Mouse (Mus musculus) forebrain, embryonic 11.5 days (tissue): ENCODE results near the gene Atp2a2. TPM values are rescaled to one million over a fixed set of nuclear protein-coding genes. Genes with fewer than 3 reads are reported as not detected.

Experiments
- ATAC-seq: fragments of 200-750 bp; cut with Nextera tagmentation; replicated peaks from 2 replicates; pipeline ENCODE4 v1.8.0; 2017; ENCODE audit warnings: moderate TSS enrichment; ENCODE audit not compliant: low FRiP score
- DNase-seq: peaks from one replicate; pipeline ENCODE4 v3.0.0-alpha.2; 2017; ENCODE audit warnings: low spot score
- H3K27ac ChIP-seq: fragments of 300-500 bp; sonication (generic); 2 replicates; pipeline ENCODE4 v1.5.1; 2014; ENCODE audit warnings: low read depth, low read length
- H3K27me3 ChIP-seq: fragments of 300-500 bp; sonication (generic); 2 replicates; pipeline ENCODE4 v1.6.1; 2014; ENCODE audit warnings: mild to moderate bottlenecking, low read length, mixed read lengths; ENCODE audit not compliant: control insufficient read depth, insufficient read depth
- H3K36me3 ChIP-seq: fragments of 300-500 bp; sonication (generic); 2 replicates; pipeline ENCODE4 v1.6.1; 2014; ENCODE audit warnings: mild to moderate bottlenecking, low read length, moderate library complexity, mixed read lengths; ENCODE audit not compliant: control insufficient read depth, insufficient read depth
- H3K4me1 ChIP-seq: fragments of 300-500 bp; sonication (generic); replicated peaks from 2 replicates; pipeline ENCODE4 v1.6.1; 2014; ENCODE audit warnings: low read length, mixed read lengths; ENCODE audit not compliant: control insufficient read depth, insufficient read depth
- H3K4me2 ChIP-seq: fragments of 300-500 bp; sonication (generic); 2 replicates; pipeline ENCODE4 v1.6.1; 2014; ENCODE audit warnings: low read depth, mild to moderate bottlenecking, low read length, moderate library complexity, mixed read lengths; ENCODE audit not compliant: severe bottlenecking
- H3K4me3 ChIP-seq: fragments of 300-500 bp; sonication (generic); 2 replicates; pipeline ENCODE4 v1.5.1; 2014; ENCODE audit warnings: low read depth, low read length
- H3K9ac ChIP-seq: fragments of 300-500 bp; sonication (generic); 2 replicates; pipeline ENCODE4 v1.6.1; 2014; ENCODE audit warnings: low read length
- H3K9me3 ChIP-seq: fragments of 300-500 bp; sonication (generic); 2 replicates; pipeline ENCODE4 v1.6.1; 2016; ENCODE audit warnings: low read length, mixed read lengths; ENCODE audit not compliant: control insufficient read depth
- WGBS: fragments of 180-500 bp; shearing (Covaris S2); extraction: QIAGEN DNeasy Blood & Tissue Kit; methylation state at CpG from one replicate; pipeline ENCODE4 v1.1.7; 2014; 5-methylcytosine and 5-hydroxymethylcytosine counted together
- polyA plus RNA-seq: library from polyadenylated mRNA; unstranded; fragments of >200 nt; fragmentation: Nextera tagmentation; extraction: Ambion mirVana; gene quantifications from 2 replicates; pipeline ENCODE4 v1.2.1, GENCODE M21; 2014

The Atp2a2 gene
- polyA plus RNA-seq, 1 experiment from 2014 or later, result 60.6 TPM

- H3K9me3 ChIP-seq, result no peaks in the 10 kb centered on the region
- ATAC-seq (no peak), DNase-seq (no peak)
- H3K4me3 ChIP-seq, result no peak overlapping the region
- H3K36me3 ChIP-seq, result peaks cover 2% of the 10 kb centered on the region
- no peaks in the 10 kb centered on the region for H3K27me3 ChIP-seq
- H3K4me2 ChIP-seq, result no peak overlapping the region
- no peak overlapping the region for H3K9ac ChIP-seq
- no peaks in the 10 kb centered on the region for H3K4me1 ChIP-seq
- H3K27ac ChIP-seq, result no peak overlapping the region
- 88% methylated on average over 5 of the region's 5 CpGs for WGBS
Observed at GRCm38 (mm10) chr5:122481844-122482243, 20.2 kb downstream of the Atp2a2 start.

- WGBS, result 52% methylated on average over 2 of the region's 2 CpGs
Observed at GRCm38 (mm10) chr5:122479131-122479530, 22.9 kb downstream of the Atp2a2 start.

GRCm38 (mm10) chr5:122477492-122477891, 24.5 kb downstream of the Atp2a2 start:
- 92% methylated on average over 3 of the region's 3 CpGs for WGBS
- no peak overlapping the region for H3K4me2 ChIP-seq
- no peaks in the 10 kb centered on the region for H3K4me1 ChIP-seq
- no peak overlapping the region for H3K9ac ChIP-seq
- no peaks in the 10 kb centered on the region for H3K27me3 ChIP-seq
- no peak overlapping the region for H3K27ac ChIP-seq
- no peaks in the 10 kb centered on the region for H3K9me3 ChIP-seq
- ATAC-seq (no peak), DNase-seq (no peak)
- H3K36me3 ChIP-seq, result peaks cover 2% of the 10 kb centered on the region; the same call in 1 of the 2 replicates
- no peak overlapping the region for H3K4me3 ChIP-seq

More at GRCm38 (mm10) chr5:122479131-122479530, 22.9 kb downstream of the Atp2a2 start:
- DNase-seq, result no peak
- no peaks in the 10 kb centered on the region for H3K27me3 ChIP-seq
- no peak overlapping the region for H3K9ac ChIP-seq
- H3K4me2 ChIP-seq, result no peak overlapping the region
- ATAC-seq, result no peak
- H3K27ac ChIP-seq, result no peak overlapping the region
- no peak overlapping the region for H3K4me3 ChIP-seq
- H3K9me3 ChIP-seq, result no peaks in the 10 kb centered on the region
- H3K4me1 ChIP-seq, result no peaks in the 10 kb centered on the region
- peaks cover 2% of the 10 kb centered on the region; the same call in 1 of the 2 replicates for H3K36me3 ChIP-seq

GRCm38 (mm10) chr5:122476078-122476477, 25.9 kb downstream of the Atp2a2 start:
- Histone ChIP-seq H3K9me3 (no peaks in the 10 kb centered on the region), H3K4me3 (no peak overlapping the region), H3K4me1 (no peaks in the 10 kb centered on the region), H3K9ac (no peak overlapping the region), H3K4me2 (no peak overlapping the region), H3K27me3 (no peaks in the 10 kb centered on the region), H3K36me3 (peaks cover 3% of the 10 kb centered on the region; the same call in 1 of the 2 replicates), H3K27ac (no peak overlapping the region)
- 88% methylated on average over 3 of the region's 3 CpGs for WGBS
- no peak for ATAC-seq
- DNase-seq, result no peak

GRCm38 (mm10) chr5:122474643-122475363, 27.2 kb downstream of the Atp2a2 start:
- DNase-seq (no peak), ATAC-seq (no peak)
- Histone ChIP-seq H3K27me3 (no peaks in the 10 kb centered on the region), H3K27ac (no peak overlapping the region), H3K9me3 (no peaks in the 10 kb centered on the region), H3K9ac (no peak overlapping the region), H3K4me2 (no peak overlapping the region), H3K4me3 (no peak overlapping the region), H3K36me3 (peaks cover 4% of the 10 kb centered on the region; the same call in 1 of the 2 replicates), H3K4me1 (no peaks in the 10 kb centered on the region)
- 86% methylated on average over 4 of the region's 4 CpGs for WGBS

- no peak overlapping the region for H3K9ac ChIP-seq
- DNase-seq (no peak), ATAC-seq (no peak)
- no peaks in the 10 kb centered on the region for H3K4me1 ChIP-seq
- H3K27me3 ChIP-seq, result no peaks in the 10 kb centered on the region
- H3K4me3 ChIP-seq, result no peak overlapping the region
- no peak overlapping the region for H3K27ac ChIP-seq
- H3K4me2 ChIP-seq, result no peak overlapping the region
- WGBS, result 94% methylated on average over 5 of the region's 5 CpGs
- H3K36me3 ChIP-seq, result peaks cover 16% of the 10 kb centered on the region; the same call in 1 of the 2 replicates
- no peaks in the 10 kb centered on the region for H3K9me3 ChIP-seq
Observed at GRCm38 (mm10) chr5:122471658-122472057, 30.4 kb downstream of the Atp2a2 start.

GRCm38 (mm10) chr5:122461431-122461830, 40.6 kb downstream of the Atp2a2 start:
- H3K27ac ChIP-seq, result no peak overlapping the region
- no peak overlapping the region for H3K9ac ChIP-seq
- no peaks in the 10 kb centered on the region for H3K27me3 ChIP-seq
- H3K4me1 ChIP-seq, result no peaks in the 10 kb centered on the region
- DNase-seq (no peak), ATAC-seq (no peak)
- no peak overlapping the region for H3K4me2 ChIP-seq
- WGBS, result 95% methylated on average over 9 of the region's 9 CpGs
- H3K36me3 ChIP-seq, result peaks cover 45% of the 10 kb centered on the region
- H3K4me3 ChIP-seq, result no peak overlapping the region
- no peaks in the 10 kb centered on the region for H3K9me3 ChIP-seq

GRCm38 (mm10) chr5:122460656-122461055, 41.4 kb downstream of the Atp2a2 start:
- DNase-seq, result no peak
- 89% methylated on average over 11 of the region's 11 CpGs for WGBS
- H3K9me3 ChIP-seq, result no peaks in the 10 kb centered on the region
- ATAC-seq, result no peak
- no peak overlapping the region for H3K4me3 ChIP-seq
- H3K9ac ChIP-seq, result no peak overlapping the region
- no peaks in the 10 kb centered on the region for H3K4me1 ChIP-seq
- H3K4me2 ChIP-seq, result no peak overlapping the region
- peaks cover 39% of the 10 kb centered on the region for H3K36me3 ChIP-seq
- no peaks in the 10 kb centered on the region for H3K27me3 ChIP-seq
- H3K27ac ChIP-seq, result no peak overlapping the region

GRCm38 (mm10) chr5:122459335-122459734, 42.7 kb downstream of the Atp2a2 start:
- WGBS, result 92% methylated on average over 5 of the region's 5 CpGs
- Histone ChIP-seq H3K4me1 (no peaks in the 10 kb centered on the region), H3K27ac (no peak overlapping the region), H3K9me3 (no peaks in the 10 kb centered on the region), H3K27me3 (no peaks in the 10 kb centered on the region), H3K9ac (no peak overlapping the region), H3K4me2 (no peak overlapping the region), H3K4me3 (no peak overlapping the region), H3K36me3 (peaks cover 39% of the 10 kb centered on the region)
- ATAC-seq (no peak), DNase-seq (no peak)
